Mouse (Mus musculus) skeletal muscle tissue, adult 2 months (tissue): ENCODE data around the gene Nanos1.

Source experiments
- DNase-seq: peaks from one replicate; pipeline ENCODE4 v3.0.0-alpha.2; 2012; ENCODE audit warnings: low read depth, low spot score

Gene Nanos1

GRCm38 (mm10) chr19:60788214-60788960 lies 32.6 kb downstream of the Nanos1 start:
- DNase-seq, result no peak

- DNase-seq, result no peak
Measured at GRCm38 (mm10) chr19:60789452-60789851, 33.7 kb downstream of the Nanos1 start.

- DNase-seq, result peak; percentile 32
Measured at GRCm38 (mm10) chr19:60789919-60790506, 34.2 kb downstream of the Nanos1 start.

GRCm38 (mm10) chr19:60790551-60791161 lies 34.9 kb downstream of the Nanos1 start, which contains the start of gene Eif3a:
Gene Eif3a, minus strand, starts transcription at chr19:60790658.
- peak; percentile 96 for DNase-seq

- DNase-seq, result no peak
Measured at GRCm38 (mm10) chr19:60791164-60791563, 35.4 kb downstream of the Nanos1 start.

GRCm38 (mm10) chr19:60793170-60793707 lies 37.5 kb downstream of the Nanos1 start:
- DNase-seq, result no peak

GRCm38 (mm10) chr19:60795244-60795643 lies 39.5 kb downstream of the Nanos1 start:
- no peak for DNase-seq

- no peak for DNase-seq
Measured at GRCm38 (mm10) chr19:60797415-60797814, 41.6 kb downstream of the Nanos1 start.

- no peak for DNase-seq
Measured at GRCm38 (mm10) chr19:60799867-60800569, 44.2 kb downstream of the Nanos1 start.

GRCm38 (mm10) chr19:60804903-60805302 lies 49.1 kb downstream of the Nanos1 start:
- no peak for DNase-seq
